Mouse (Mus musculus): ENCODE data around the gene Gimap4. TPM values are rescaled to one million over a fixed set of nuclear protein-coding genes. Genes with fewer than 3 reads are reported as not detected.

Gene Gimap4
- 0.68 and 0.69 TPM in 2 replicates for polyA plus RNA-seq (2012; rRNA removed)

DNA sequence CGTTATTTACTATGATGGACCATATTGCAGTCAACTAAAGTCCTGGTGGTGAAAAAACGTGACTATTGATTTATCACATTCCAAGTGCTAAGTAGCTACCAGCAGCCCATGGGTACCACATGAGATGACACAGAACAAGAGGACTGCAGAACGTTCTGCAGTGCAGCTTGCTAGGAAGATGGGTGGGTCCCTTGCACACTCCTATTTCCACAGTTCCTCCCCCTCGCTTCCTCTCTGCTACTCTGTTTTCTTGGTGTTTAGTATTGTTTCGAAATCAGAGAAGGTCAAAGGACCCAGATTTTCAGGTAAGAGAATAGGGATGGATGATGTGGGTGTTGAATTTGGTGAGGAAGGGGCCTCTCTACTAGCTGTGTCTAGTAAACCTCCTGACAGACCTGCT is at the start of gene Gimap4:
TSS of gene Gimap4 (plus strand) at position 231 of the 400 bp plus-strand sequence.
- no peak for DNase-seq (ENCODE audit: extremely low spot score in 1 of 2, low spot score in 1 of 2)

DNA sequence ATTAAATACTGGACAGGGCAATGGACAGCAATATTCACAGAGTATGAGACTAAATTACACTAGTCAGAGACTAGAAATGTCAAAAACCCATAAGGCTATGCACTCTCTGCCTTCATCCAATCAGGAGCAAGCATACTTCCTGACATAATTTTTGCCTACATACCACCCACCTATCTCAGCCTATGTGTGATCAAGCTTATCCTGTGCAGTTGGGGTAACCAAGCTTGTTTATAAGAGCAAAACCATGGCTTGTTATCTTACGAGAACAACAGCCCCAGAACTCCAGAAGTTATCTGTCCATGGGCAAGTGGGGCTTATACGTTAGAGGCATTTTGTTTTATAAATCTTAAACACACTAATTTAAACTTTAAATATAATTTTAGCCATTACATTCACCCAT is 49.2 kb upstream of the Gimap4 start:
- no peak for DNase-seq (ENCODE audit: extremely low spot score in 1 of 2, low spot score in 1 of 2)

DNA sequence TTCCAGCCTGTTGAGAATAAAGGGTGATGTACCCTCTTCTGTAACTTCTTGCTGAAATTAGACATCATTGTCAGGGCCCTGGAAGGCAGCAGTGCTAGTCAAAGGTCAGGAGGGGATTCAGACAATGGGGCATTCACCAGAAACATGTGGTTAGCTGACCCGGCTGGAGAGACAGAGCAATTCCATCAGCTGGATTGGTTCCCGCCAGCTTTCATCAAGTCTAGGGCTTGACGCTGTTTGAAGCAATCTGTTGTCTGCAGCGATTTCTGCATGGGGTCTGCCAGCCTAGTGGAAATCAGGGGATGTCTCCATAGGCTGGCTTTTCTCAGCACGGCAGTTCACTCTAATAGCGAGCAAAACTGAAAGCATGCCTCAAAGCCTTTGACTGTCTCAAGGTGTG is 47.8 kb upstream of the Gimap4 start:
- no peak for DNase-seq (ENCODE audit: extremely low spot score in 1 of 2, low spot score in 1 of 2)

DNA sequence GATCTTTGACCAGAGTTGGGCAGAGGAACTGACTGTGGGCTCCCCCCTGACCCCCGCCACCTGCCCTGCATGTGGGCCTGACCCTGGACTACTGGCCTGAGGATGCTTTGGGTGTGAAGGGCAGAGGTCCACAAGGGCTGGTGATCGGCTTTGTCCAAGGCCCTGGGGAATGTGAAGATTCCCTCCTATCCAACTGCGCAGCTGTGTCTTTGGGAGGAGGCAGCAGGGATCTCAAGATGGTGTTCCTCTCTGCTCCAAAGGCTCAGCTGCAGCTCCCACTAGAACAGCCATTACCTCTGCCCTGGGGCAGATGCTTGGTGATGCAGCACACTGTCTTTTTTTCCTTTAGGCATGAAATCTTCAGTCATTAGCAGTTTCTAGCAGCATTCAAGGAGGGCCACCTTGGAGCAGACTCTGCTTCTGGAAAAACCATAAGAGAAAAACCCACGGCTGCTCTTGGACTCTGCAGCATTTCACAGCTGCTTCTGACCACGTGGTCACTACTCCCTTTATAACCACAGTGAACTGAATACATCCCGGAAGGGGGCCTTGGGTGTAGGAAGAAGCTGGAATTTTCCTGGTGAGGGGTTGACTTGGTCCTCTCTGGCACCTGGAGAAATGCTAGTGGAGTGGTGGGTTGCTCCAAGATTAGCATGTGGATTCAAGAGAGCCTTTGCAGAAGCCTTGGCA is 46.4 kb upstream of the Gimap4 start:
- no peak for DNase-seq (ENCODE audit: extremely low spot score in 1 of 2, low spot score in 1 of 2)

DNA sequence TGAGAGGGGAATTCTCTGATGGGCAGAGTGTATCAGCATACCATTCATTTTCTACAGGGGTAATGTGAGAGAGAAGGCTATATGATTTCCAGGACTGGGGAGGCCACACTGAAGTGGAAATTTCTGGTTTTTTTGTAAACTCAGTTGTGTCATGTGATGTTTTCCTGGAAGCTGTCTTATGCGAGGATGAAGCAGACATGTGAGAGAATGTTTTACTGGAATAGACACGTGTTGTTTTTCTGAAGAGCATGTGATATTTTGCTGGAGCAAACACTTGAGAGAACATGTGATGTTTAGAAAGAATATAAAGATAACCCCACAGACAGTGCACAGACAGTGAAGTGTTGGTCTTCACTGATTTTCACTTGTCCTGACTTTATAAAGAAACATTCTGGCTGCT is 45.8 kb upstream of the Gimap4 start:
- DNase-seq (ENCODE audit: extremely low spot score in 1 of 2, low spot score in 1 of 2) = no peak

DNA sequence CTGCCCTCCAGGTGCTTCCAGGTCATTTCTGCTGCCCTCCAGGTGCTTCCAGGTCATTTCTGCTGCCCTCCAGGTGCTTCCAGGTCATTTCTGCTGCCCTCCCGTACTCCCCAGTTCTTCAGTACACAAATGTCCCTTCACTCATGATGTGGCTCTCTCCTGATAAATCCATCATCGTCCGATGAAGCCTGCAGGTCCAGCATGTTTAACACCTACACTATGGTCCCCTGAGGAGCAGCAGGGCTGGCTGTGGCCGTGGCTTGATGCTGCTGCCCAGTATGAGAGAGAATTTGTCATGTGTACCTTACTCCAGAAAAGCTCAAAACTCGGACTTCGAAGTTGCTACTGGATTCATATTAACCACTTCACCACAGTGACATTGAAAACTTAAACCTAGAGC is 43.0 kb upstream of the Gimap4 start:
- no peak for DNase-seq (ENCODE audit: extremely low spot score in 1 of 2, low spot score in 1 of 2)

DNA sequence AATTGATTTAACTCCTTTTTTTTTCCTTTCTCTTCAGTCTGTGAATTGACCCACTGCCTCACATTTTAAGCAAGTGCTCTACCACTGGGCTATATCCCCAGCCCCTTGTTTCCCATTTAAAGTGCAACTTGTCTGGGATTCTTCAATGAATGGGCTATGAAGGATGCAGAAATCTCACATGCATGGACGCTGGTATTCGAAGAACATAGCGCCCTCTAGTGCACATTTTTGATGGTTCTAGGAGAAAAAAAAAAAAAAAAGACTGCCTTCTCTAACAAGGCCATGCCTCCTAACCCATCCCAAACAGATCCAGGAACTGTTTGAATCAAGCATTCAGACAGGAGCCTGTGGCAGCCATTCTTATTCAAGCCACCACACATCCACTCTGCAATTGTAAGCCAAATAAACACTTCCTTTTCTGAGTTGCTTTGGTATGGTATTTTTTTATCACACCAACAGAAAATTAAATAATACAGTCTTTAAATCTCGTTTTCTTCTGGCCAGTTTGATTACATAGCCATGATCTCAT is 41.5 kb upstream of the Gimap4 start:
- peak in 1 of 2 experiments; percentile 84 for DNase-seq (ENCODE audit: extremely low spot score in 1 of 2, low spot score in 1 of 2)

DNA sequence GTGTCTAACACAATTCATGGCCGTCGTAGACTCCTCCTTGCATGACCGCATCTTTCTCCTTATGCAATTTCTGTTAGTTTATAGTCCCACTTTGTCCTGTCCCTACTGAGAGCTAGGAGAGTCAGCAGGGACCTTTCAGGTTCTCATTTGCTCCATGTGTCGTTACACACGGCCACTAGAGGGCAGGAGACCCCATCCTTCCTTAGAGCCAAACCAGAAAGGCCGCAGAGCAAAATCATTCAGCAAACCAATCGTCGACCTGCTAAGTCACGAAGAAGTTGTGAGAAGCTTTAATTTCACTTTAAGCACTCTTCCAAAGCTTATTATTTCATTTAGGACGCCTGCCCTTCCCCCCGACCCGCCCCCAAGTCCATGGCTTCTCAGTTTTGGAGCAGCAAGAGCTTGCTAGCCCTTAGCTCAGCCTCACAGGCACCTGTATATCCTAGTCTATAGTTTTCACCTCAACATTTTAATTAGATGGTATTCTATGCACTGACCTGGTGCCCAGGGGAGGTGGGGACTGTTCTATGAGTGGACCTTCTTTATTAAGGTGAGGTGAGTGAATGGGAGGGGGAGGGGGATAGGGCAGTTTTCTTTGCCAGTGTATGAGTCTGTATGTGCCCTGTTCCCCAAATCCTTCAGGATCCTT is 38.6 kb upstream of the Gimap4 start:
- DNase-seq (ENCODE audit: extremely low spot score in 1 of 2, low spot score in 1 of 2) = peak in 1 of 2 experiments; percentile 81

DNA sequence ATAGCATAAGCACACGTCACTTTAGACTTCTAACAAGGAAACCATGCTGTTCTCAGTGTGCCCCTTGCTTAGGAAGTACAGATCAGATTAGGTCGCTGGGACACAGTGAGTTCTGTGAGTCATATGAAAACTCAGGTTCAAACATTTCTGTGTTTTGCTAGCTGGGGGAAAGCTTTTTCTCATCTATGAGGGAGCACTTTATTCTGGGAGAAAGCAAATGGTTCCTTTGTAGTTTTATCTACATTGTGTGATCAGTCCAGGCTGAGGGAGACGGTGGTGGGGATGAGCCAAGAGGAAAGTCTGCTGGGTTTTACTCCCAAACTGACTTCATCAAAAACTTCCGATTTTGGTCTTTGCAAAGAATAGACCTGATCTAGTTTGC is 38.0 kb upstream of the Gimap4 start:
- DNase-seq (ENCODE audit: extremely low spot score in 1 of 2, low spot score in 1 of 2) = no peak

DNA sequence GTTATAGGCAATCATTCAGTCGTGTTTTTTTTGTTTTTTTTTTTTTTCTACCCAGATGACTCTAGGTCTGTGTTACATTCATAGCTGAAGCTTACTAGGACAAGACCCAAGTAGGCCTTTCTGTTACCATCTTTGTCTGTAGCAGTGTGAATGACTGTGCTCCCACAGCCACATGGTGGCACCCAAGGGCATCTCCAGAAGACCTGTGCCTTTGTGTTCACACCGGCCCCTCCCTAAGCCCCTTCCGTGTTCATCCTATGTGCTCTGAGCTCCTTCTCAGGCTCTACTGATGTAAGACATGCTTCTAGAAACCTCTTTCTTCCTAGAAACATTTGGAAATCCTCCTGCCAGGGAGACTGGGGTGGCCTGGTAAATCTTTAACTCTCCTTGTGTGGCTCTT is 37.4 kb upstream of the Gimap4 start, which contains the start of gene Gimap8:
TSS of gene Gimap8 (plus strand) at position 240 of the 400 bp plus-strand sequence.
- peak in 1 of 2 experiments; percentile 29 for DNase-seq (ENCODE audit: extremely low spot score in 1 of 2, low spot score in 1 of 2)

DNA sequence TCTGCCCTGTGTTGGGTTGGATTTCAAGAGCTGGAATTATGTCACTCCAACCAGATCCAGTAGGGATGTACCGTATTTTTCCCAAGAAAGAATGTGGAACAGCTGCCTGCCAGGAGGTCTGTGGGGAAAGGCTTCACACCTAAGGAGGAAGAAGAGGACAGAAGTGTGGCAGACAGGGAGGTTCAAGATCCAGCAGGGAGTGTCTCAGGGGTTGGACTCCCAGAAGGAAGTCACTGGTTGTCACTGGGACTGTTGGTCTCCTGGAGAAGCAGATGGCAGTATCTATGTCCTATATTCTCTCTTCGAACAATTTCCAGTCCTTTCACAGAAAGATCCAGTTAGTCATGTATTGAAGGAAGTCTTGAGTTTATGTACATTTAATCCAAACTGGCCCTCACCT is 36.7 kb upstream of the Gimap4 start:
- DNase-seq (ENCODE audit: extremely low spot score in 1 of 2, low spot score in 1 of 2) = no peak

DNA sequence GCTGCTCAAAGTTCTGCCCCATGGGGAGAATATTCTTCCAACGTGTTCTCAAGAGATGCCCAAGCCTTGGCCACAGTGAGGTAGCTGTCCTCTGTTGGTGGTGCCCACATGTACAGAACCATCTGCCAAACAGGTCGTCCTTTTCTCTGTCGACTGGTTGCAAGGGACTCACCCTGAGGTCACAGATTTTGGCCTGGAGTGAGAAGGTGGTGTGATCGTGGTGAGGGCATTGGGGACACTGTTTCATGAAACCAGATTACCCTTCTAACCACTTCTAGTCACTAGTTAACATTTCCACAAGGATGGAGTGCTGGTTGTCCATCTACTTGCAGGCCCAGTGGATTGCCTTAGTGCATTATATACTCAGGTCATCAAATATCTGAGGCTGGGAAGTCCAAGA is 35.6 kb upstream of the Gimap4 start:
- DNase-seq (ENCODE audit: extremely low spot score in 1 of 2, low spot score in 1 of 2) = no peak

DNA sequence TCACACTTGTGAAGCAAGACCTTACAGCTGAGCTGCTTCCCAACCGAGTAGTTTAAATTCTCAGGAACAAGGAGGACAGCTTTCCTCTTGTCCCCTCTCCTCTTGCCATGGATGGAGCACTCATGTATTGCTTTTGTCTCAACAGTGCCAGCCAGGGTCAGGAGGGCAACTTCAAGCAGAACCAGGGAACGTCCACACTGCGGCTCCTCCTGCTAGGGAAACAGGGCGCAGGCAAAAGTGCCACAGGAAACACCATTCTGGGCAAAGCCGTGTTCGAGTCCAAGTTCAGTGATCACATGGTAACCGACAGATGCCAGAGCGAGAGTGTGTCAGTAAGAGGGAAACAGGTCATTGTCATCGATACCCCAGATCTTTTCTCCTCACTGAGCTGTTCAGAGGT is 34.3 kb upstream of the Gimap4 start:
- no peak for DNase-seq (ENCODE audit: extremely low spot score in 1 of 2, low spot score in 1 of 2)

DNA sequence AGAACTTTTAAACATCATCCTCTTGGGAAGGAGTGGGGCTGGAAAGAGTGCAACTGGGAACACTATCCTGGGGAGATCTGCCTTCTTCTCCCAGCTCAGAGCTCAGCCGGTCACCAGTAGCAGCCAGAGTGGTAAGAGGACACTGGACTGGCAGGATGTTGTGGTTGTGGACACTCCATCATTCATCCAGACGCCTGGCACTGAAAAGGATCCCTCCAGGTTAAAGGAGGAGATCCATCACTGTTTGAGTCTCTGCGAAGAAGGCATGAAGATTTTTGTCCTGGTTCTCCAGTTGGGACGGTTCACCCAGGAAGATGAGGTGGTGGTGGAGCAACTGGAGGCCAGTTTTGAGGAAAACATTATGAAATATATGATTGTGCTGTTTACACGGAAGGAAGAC is 25.6 kb upstream of the Gimap4 start:
- no peak for DNase-seq (ENCODE audit: extremely low spot score in 1 of 2, low spot score in 1 of 2)

DNA sequence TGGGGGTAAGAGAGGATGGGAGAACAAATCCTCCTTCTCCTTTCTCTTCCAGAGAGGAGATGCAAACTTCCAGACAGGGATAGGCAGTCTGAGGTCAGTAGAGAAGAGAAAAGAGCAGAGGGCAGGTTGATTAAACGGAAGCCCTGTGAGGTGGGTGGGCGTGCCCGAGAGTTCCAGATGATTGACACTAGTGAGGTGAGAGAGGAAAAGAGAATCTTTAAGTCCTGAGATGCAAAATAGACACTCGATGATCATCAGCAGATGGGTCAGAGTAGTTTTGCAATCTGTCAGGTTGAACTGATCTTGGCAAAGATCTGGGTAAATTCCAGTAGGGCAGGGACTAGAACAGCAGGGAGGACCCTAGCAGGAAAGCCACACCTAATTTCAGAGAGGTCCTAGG is 19.6 kb upstream of the Gimap4 start:
- DNase-seq (ENCODE audit: extremely low spot score in 1 of 2, low spot score in 1 of 2) = no peak

DNA sequence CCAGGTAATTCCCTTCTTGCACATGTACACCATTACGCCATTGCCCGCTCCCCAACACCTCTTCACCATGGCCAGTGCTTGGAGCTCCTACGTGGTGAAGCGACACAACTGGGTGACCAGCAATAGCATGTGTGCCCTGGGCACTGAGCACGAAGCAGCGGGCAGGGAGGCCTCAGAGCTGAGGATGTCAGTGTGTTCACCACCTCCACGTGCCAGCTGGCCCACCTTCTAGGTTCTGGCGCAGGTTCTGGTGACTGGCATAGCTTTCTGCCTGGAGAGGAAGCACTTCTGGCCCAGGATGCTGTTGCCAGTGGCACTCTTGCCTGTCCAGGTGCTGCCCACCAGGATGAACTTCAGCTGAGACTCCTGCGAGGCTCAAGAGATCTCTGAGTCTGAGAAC is 18.9 kb upstream of the Gimap4 start:
- no peak for DNase-seq (ENCODE audit: extremely low spot score in 1 of 2, low spot score in 1 of 2)

DNA sequence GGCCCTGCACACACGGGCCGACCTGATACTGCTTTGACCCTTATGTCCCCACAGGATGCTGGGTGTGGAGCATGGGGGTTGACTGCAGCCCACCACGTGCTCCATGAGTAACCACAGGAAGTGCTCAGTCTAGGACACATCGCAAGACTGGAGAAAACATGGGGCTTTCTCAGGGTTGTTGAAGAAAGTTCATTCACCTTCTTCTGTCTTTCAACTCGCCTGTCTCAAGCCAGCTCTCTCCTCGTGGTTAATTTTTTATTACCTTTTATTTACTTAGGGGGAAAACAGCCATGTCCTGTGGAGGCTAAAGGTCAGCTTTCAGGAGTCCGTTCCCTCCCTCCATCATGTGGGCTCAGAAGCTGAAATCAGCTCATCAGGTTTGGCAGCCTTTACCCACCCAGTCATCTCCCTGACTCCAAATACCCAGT is 18.2 kb upstream of the Gimap4 start:
- no peak for DNase-seq (ENCODE audit: extremely low spot score in 1 of 2, low spot score in 1 of 2)

DNA sequence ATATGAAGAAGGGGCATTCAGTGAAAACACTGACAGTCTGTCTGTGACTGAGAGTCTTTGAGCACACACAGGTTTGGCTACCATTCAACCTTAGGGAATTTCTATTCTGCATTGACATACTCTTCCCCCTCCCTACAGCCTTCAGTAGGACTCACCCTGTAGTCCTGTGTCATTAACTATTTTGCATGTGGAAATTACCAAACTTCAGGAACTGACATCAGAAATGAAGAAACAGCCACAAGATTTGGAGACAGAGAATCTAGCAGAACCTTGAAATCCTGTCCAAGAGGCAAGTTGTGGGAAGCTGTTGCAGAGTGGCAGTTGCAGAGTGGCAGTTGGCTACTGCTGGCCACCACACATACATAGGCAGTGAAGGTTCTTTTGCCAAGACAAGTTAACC is 16.3 kb upstream of the Gimap4 start:
- no peak for DNase-seq (ENCODE audit: extremely low spot score in 1 of 2, low spot score in 1 of 2)

DNA sequence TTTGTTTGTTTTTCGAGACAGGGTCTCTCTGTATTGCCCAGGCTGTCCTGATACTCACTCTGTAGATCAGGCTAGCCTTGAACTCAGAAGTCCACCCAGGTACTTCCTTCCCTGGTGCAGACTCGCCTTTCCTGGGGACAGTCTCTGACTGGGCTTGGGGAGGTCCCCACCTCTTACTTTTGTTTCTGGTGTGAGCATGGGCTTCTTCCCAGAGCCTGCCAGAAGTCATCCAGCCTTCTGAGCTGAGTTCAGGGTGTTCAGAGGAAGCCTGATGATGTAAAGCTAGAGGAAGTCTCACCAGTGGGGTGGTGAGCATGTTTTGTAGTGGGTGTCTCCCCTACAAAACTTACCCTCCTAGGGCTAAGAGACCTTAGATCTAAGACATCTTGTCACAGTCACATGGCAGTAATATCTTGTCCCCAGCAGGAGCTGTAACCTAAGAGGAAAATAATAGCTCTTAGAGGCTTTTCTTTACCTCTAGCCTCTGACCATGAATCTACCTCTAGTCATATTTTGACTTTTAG is 14.8 kb upstream of the Gimap4 start:
- DNase-seq (ENCODE audit: extremely low spot score in 1 of 2, low spot score in 1 of 2) = no peak

DNA sequence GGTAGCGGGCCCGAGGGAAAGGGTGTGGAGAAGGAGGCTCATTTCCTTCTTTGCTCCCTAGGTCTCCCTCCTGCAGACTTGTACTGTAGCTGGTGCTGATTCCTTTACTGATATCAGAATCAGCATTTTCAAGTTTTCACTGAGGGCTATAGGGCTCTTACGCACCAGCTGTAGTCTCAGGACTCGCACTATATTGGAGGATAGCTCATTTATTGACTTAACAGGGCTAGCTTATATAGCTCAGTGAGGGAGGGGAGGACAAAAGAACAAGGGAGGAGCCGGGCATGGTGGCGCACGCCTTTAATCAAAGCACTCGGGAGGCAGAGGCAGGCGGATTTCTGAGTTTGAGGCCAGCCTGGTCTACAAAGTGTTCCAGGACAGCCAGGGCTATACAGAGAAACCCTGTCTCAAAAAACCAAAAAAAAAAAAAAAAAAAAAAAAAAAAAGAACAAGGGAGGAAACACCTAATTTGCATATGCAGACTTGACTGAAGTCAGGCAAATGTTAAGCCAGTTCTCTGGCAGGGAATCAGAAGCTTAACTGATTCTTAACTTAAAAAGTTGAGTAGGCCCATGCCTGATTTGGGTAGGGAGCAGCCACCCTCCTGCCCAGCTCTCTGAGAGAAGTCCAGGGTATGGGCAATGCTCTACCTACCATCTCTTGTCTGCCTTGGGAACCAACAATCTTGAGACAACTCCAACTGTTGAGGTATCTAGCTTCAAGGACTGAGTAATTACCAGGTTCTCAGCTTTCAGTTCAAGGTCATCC is 9.9 kb upstream of the Gimap4 start:
- DNase-seq (ENCODE audit: extremely low spot score in 1 of 2, low spot score in 1 of 2) = no peak

DNA sequence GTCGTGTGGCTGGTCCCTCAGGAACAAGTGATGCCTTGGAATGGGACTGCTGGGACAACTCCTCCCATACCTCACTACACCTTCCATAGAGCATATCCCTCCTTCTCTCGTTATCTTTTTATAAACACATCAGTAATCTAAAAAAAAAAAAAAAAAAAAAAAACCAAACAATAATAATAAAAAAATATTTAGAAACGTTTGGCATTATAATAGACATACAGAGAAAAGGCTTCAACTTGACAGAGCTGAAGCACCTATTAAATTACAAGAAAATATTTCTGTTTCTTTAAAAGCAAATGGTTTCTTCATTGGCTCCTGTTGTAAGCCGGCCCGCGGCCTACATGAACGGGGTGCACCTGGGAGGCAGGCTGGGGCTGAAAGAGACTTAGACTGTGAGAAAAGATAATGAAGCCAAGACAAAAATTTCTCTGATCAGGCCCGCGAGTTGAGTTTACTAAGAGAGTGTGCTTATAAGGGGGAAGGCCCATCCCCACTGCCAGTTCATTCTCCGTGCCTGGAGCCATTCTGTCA is 8.9 kb upstream of the Gimap4 start:
- DNase-seq (ENCODE audit: extremely low spot score in 1 of 2, low spot score in 1 of 2) = no peak

Data from frontal cortex, adult 2 months (tissue).